Mouse (Mus musculus) WW6 (cell line): ENCODE measurements around the gene Rpap1.

ENCODE experiments used
- DNase-seq: peaks from one replicate; pipeline ENCODE4 v3.0.0-alpha.2; 2013; ENCODE audit warnings: low read depth, low spot score

Rpap1 gene

GRCm38 (mm10) chr2:119787206-119787883 lies at the start of gene Rpap1:
TSS of gene Rpap1 (minus strand) at chr2:119787537.
- DNase-seq: peak; percentile 29

DNA sequence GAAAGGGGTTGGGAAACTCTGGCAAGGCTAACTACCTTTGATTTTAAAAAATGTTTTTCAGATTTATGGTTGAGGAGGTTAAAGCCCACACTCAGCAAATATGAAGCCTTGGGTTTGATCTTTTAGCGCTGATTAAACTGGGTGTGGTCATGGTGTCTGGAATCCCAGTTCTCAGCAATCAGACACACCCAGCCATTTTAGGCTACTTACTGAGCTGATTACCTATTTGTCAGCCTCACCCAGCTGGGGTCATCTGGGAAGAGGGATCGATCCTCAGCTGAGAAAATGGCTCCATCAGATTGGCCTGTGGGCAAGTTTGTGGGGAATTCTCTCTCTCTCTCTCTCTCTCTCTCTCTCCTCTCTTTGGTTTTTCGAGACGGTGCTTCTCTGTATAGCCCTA lies 46.9 kb upstream of the Rpap1 start:
- no peak for DNase-seq

DNA sequence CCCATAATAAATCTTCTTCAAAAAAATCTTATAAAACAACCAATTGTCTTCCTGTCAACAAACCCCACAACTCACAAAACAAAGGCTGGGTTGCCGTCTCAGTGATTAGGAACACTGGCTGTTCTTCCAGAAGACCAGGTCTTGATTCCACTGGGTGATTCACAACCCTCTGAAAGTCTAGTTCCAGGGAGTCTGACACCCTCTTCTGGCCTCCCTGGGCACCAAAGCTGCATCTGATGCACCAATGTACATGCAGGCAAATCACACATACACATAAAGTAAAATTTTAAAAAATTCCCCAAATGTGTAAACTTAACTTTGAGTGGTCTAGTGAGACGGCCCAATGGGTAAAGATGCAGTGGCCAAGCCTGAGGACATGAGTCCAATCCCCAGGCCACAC lies 43.2 kb upstream of the Rpap1 start:
- no peak for DNase-seq

DNA sequence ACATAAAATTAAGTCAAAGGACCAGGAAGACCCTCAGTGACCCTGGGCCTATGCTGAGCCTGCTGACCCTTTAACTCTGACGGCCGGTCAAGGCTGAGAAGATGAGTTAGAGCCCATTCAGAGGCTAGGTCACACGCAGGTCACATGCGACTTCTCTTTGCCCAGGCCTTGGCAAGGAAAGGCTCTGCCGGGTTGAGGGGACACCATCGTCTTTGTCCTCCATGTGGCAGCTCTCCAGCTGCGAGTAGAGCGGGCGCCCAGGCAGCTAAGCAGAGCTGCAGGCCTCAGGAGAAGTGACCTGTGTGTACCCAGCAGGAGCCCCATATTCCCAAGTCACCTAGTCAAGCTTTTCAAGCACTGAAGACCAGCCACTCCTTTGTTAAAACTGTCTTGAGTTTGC lies 33.8 kb upstream of the Rpap1 start:
- no peak for DNase-seq

GRCm38 (mm10) chr2:119818668-119819272 lies 31.4 kb upstream of the Rpap1 start:
- DNase-seq: no peak

DNA sequence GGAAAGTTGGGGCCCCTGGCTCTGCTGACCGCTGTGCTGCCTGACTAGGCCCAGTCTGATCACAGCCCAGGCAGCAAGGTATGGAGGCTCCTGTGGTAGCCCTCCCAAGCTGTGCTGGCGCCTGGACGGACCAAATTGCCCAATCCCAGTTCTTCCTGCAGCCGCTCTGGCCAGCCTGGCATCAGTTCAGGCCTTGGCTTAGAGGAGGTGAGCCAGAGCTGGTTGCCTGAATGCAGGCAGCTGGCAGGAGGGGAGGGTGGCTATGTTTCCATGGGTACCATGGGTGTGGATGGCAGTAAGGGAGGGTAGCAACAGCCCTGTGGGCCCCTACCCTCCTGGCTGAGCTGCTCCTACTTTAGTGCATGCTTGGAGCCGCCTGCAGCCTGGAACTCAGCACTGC lies 29.7 kb upstream of the Rpap1 start:
- no peak for DNase-seq

DNA sequence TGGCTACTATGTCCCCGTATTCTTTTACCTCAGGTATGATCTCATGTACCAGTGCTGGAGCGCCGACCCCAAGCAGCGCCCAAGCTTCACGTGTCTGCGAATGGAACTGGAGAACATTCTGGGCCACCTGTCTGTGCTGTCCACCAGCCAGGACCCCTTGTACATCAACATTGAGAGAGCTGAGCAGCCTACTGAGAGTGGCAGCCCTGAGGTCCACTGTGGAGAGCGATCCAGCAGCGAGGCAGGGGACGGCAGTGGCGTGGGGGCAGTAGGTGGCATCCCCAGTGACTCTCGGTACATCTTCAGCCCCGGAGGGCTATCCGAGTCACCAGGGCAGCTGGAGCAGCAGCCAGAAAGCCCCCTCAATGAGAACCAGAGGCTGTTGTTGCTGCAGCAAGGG lies 29.3 kb upstream of the Rpap1 start:
- no peak for DNase-seq

DNA sequence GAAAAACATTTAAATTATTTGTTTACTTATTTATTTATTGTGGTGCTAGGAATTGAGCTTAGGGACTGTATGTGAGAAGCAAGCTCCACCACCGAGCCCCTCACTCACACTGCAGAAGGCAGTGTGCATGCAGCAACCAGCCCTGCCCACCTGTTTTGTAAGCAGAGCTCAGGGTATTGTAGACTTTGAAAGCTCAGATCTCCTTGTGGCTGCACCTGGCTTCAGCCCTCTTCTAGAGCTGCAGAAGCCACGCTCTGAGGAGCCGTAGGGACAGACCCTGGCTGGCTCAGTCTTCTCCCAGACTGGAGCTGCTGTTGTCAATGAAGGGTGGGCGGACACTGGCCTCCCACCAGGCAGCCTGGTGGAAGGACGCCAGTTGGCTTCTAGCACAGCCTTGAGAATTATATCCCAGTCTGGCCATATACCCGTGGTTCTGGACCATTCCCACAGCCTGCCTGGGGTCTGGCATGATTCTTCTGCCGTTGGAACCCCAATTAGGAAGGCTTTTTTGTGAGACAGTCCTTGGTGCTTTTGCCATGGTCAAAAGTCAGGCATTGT lies 27.1 kb upstream of the Rpap1 start:
- DNase-seq: no peak

- no peak for DNase-seq
Measured at GRCm38 (mm10) chr2:119811490-119812146, 24.3 kb upstream of the Rpap1 start.

GRCm38 (mm10) chr2:119810890-119811289 lies 23.6 kb upstream of the Rpap1 start:
- DNase-seq: no peak

- DNase-seq: no peak
Measured at GRCm38 (mm10) chr2:119808881-119809280, 21.5 kb upstream of the Rpap1 start.

GRCm38 (mm10) chr2:119808438-119808837 lies 21.1 kb upstream of the Rpap1 start:
- no peak for DNase-seq

- DNase-seq: no peak
Measured at GRCm38 (mm10) chr2:119805536-119805935, 18.2 kb upstream of the Rpap1 start.

GRCm38 (mm10) chr2:119804776-119805175 lies 17.4 kb upstream of the Rpap1 start:
- DNase-seq: no peak

GRCm38 (mm10) chr2:119804275-119804628 lies 16.9 kb upstream of the Rpap1 start:
- no peak for DNase-seq

DNA sequence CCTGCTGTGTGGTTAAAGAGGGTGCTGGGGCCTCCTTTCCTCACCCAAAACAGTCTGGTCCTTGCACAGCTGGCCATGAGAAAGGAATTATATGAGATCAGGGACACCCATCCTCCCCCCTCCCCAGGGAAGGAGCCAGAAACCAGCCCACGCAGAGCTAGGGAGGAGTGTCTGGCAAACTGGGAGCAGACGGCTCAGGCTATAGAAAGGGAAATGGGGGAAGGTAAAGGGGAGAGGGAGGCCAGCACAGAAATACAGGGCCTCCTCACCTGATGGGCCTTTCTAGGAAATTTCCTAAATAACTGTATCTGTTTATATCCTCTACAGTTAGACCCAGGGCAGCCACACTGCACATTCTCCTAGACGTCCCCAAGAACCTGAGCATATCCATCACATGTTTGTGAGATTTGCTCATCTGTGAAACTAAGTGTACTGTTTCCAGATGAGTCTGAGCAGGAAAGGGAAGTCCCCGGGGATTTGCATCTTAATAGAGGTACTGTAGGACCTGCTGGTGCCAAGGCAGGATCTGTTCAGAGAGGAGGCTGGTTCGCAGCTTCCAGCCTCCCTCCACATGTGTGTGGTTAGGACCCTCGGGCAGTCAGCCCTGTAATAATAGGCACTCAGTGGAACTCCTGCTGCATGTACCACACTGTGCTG lies 16.4 kb upstream of the Rpap1 start:
- no peak for DNase-seq

GRCm38 (mm10) chr2:119802767-119803617 lies 15.7 kb upstream of the Rpap1 start:
- no peak for DNase-seq

- DNase-seq: no peak
Measured at GRCm38 (mm10) chr2:119800876-119801846, 13.8 kb upstream of the Rpap1 start.

- DNase-seq: no peak
Measured at GRCm38 (mm10) chr2:119799961-119800550, 12.7 kb upstream of the Rpap1 start.
